Mouse (Mus musculus) heart, postnatal 0 days (tissue): ENCODE results near the gene Lasp1.
A peak's percentile ranks its signal among the peaks of the same experiment; 100 is the strongest.

ENCODE experiments used
- CTCF ChIP-seq: IDR thresholded peaks from 2 replicates; pipeline ENCODE4 v1.5.1; 2016; ENCODE audit warnings: antibody characterized with exemption, control low read depth, low read depth
- EP300 ChIP-seq: IDR thresholded peaks from 2 replicates; pipeline ENCODE4 v1.6.1; 2016; ENCODE audit warnings: antibody characterized with exemption, low read depth

GRCm38 (mm10) chr11:97777129-97777529 is 21.7 kb upstream of the Lasp1 start:
- TF ChIP-seq CTCF (peak; percentile 18; the same call in 1 of the 2 replicates), EP300 (no peak)
